Mouse (Mus musculus) midbrain, embryonic 10.5 days (tissue): ENCODE measurements around the gene Slc15a2. TPM values are rescaled to one million over a fixed set of nuclear protein-coding genes. Genes with fewer than 3 reads are reported as not detected.

Experiments
- DNase-seq: peaks from one replicate; pipeline ENCODE4 v3.0.0-alpha.2; 2017; ENCODE audit warnings: low spot score
- H3K27ac ChIP-seq: fragments of 300-500 bp; sonication (generic); replicated peaks from 2 replicates; pipeline ENCODE4 v1.5.1; 2016; ENCODE audit warnings: mild to moderate bottlenecking
- H3K27me3 ChIP-seq: fragments of 300-500 bp; sonication (generic); 2 replicates; pipeline ENCODE4 v1.6.1; 2016; ENCODE audit warnings: low read depth, mild to moderate bottlenecking; ENCODE audit not compliant: poor library complexity, severe bottlenecking
- H3K36me3 ChIP-seq: fragments of 300-500 bp; sonication (generic); 2 replicates; pipeline ENCODE4 v1.6.1; 2016; ENCODE audit warnings: mild to moderate bottlenecking, moderate library complexity
- H3K4me1 ChIP-seq: fragments of 300-500 bp; sonication (generic); 2 replicates; pipeline ENCODE4 v1.6.1; 2016
- H3K4me3 ChIP-seq: fragments of 300-500 bp; sonication (generic); 2 replicates; pipeline ENCODE4 v1.5.1; 2016; ENCODE audit warnings: mild to moderate bottlenecking, moderate library complexity
- H3K9me3 ChIP-seq: fragments of 300-500 bp; sonication (generic); replicated peaks from 2 replicates; pipeline ENCODE4 v1.6.1; 2016; ENCODE audit warnings: mild to moderate bottlenecking
- WGBS: fragments of 180-500 bp; shearing (Covaris S2); methylation state at CpG from one replicate; pipeline ENCODE4 v1.1.7; 2016; 5-methylcytosine and 5-hydroxymethylcytosine counted together
- microRNA-seq: library from miRNA; unstranded; fragments of <30 nt; microRNA quantifications from one replicate; pipeline ENCODE4, GENCODE M21; 2017
- polyA plus RNA-seq: library from polyadenylated mRNA; unstranded; fragments of >200 nt; fragmentation: Nextera tagmentation; extraction: Ambion mirVana; gene quantifications from 2 replicates; pipeline ENCODE4 v1.2.1, GENCODE M21; 2016

The Slc15a2 gene
- polyA plus RNA-seq, 1 experiment from 2014 or later: 1.1 TPM

- DNase-seq: no peak
- Histone ChIP-seq H3K4me1 (no peaks in the 10 kb centered on the region), H3K27ac (no peak overlapping the region), H3K9me3 (no peaks in the 10 kb centered on the region), H3K36me3 (no peaks in the 10 kb centered on the region), H3K27me3 (no peaks in the 10 kb centered on the region), H3K4me3 (no peak overlapping the region)
- WGBS: 96% methylated on average over 17 of the region's 17 CpGs
These were observed 75.4 kb downstream of the Slc15a2 start for GRCm38 (mm10) chr16:36709405-36709804.

GRCm38 (mm10) chr16:36708751-36709150, 76.0 kb downstream of the Slc15a2 start:
- no peaks in the 10 kb centered on the region for H3K9me3 ChIP-seq
- H3K4me1 ChIP-seq: no peaks in the 10 kb centered on the region
- WGBS: 85% methylated on average over 7 of the region's 7 CpGs
- DNase-seq: no peak
- H3K36me3 ChIP-seq: no peaks in the 10 kb centered on the region
- H3K4me3 ChIP-seq: no peak overlapping the region
- no peak overlapping the region for H3K27ac ChIP-seq
- H3K27me3 ChIP-seq: no peaks in the 10 kb centered on the region

- Histone ChIP-seq H3K4me3 (no peak overlapping the region), H3K9me3 (no peaks in the 10 kb centered on the region), H3K36me3 (no peaks in the 10 kb centered on the region), H3K27me3 (no peaks in the 10 kb centered on the region), H3K27ac (no peak overlapping the region), H3K4me1 (no peaks in the 10 kb centered on the region)
- WGBS: 76% methylated on average over 6 of the region's 6 CpGs
- no peak for DNase-seq
These were observed 76.9 kb downstream of the Slc15a2 start for GRCm38 (mm10) chr16:36707702-36708423.

GRCm38 (mm10) chr16:36700484-36700883, 84.3 kb downstream of the Slc15a2 start:
- WGBS: 91% methylated on average over 2 of the region's 2 CpGs
- Histone ChIP-seq H3K4me1 (no peaks in the 10 kb centered on the region), H3K4me3 (no peak overlapping the region), H3K27me3 (peaks cover 6% of the 10 kb centered on the region; the same call in 1 of the 2 replicates), H3K36me3 (no peaks in the 10 kb centered on the region), H3K9me3 (no peaks in the 10 kb centered on the region), H3K27ac (no peak overlapping the region)
- DNase-seq: no peak

Small RNA genes lying within 50 kb of the gene (microRNA-seq; reads per million reads assigned to microRNA genes)
- not detected for gene Gm22617

Other genes with a start within 250 kb of the Slc15a2 start
- gene Casr, start 222.8 kb downstream of the Slc15a2 start, polyA plus RNA-seq: 0.09 and 0.16 TPM in 2 replicates
- 0.42 and 1.2 TPM in 2 replicates for gene Cd86, start 118.9 kb downstream of the Slc15a2 start, polyA plus RNA-seq
- gene Ildr1, start 91.0 kb downstream of the Slc15a2 start, polyA plus RNA-seq: 0.11 and 0.15 TPM in 2 replicates
- 68.4 and 69.4 TPM in 2 replicates for gene Iqcb1, start 43.4 kb upstream of the Slc15a2 start, polyA plus RNA-seq
- gene Eaf2, start 90.0 kb upstream of the Slc15a2 start, polyA plus RNA-seq: 1.2 and 1.7 TPM in 2 replicates
- 76.7 and 78.3 TPM in 2 replicates for gene Golgb1, start 90.2 kb upstream of the Slc15a2 start, polyA plus RNA-seq
- gene Hcls1, start 150.0 kb upstream of the Slc15a2 start, polyA plus RNA-seq: 2.5 and 2.7 TPM in 2 replicates
- gene Fbxo40, start 205.5 kb upstream of the Slc15a2 start, polyA plus RNA-seq: 0.02 TPM in 1 of 2 replicates, not detected in the other
- gene Polq, start 226.8 kb upstream of the Slc15a2 start, polyA plus RNA-seq: 11.9 and 12.5 TPM in 2 replicates